Mouse (Mus musculus): Measurements from ENCODE around the gene Car14. TPM values are rescaled to one million over a fixed set of nuclear protein-coding genes. Genes with fewer than 3 reads are reported as not detected.

Car14 gene
- polyA plus RNA-seq (2012; ENCODE audit: low replicate concordance) = not detected in 2 replicates

GRCm38 (mm10) chr3:95904568-95904967 is at the start of gene Car14:
TSS of gene Car14 (minus strand) at chr3:95904691.

GRCm38 (mm10) chr3:95928658-95929503 is 24.4 kb upstream of the Car14 start, which contains the start of gene Anp32e:
TSS of gene Anp32e (plus strand) at chr3:95929246.

GRCm38 (mm10) chr3:95893606-95894316 is 10.7 kb downstream of the Car14 start, which contains the start of gene Aph1a:
TSS of gene Aph1a (plus strand) at chr3:95893969.

GRCm38 (mm10) chr3:95891211-95892065 is 13.1 kb downstream of the Car14 start, which contains the start of gene BC028528:
TSS of gene BC028528 (minus strand) at chr3:95892005.

DNA sequence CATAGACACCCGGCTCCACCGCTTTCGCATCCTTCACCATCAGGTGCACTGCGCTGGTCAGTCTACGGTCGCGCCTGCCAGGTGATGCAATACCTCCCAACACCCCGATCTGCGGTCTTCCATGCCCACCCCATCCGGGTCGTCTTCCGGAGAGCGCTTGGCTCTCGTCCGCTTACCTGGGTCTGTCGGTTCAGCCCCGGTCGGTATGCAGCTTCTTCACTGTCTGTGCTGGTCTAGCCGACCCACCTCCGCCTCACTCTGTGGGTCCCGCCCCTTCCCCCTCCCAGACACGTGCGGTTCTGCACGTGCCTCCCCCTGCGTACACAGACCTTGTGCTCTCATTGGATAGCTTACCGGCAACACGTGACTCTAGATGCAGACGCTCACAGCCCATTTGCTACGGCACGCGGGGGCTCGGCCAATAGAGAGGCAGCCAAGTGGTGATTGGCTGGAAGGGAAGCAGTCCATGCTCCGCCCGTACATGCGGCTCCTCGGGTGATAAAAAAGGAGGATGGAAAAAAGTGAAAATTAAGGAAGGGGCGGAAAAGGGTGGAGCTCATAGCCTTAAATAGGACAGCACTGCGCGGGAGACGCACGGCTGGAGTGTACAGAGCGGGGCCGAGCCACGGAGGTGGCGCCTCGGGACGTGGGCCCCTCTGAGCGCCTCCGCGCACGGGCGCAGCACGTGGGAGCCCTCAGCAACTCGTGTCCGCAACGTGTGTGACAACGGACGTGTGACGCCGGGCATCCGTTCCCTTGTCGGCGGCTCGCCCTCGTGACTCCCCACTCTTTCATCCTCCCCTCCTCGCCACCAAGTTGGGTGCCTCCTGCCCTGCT is 22.3 kb downstream of the Car14 start, which contains the start of gene Ciart:
TSS of gene Ciart (minus strand) at position 273 of the 837 bp plus-strand sequence.

GRCm38 (mm10) chr3:95871392-95871867 is 33.1 kb downstream of the Car14 start, which contains the start of gene Mrps21:
TSS of gene Mrps21 (minus strand) at chr3:95871519.

DNA sequence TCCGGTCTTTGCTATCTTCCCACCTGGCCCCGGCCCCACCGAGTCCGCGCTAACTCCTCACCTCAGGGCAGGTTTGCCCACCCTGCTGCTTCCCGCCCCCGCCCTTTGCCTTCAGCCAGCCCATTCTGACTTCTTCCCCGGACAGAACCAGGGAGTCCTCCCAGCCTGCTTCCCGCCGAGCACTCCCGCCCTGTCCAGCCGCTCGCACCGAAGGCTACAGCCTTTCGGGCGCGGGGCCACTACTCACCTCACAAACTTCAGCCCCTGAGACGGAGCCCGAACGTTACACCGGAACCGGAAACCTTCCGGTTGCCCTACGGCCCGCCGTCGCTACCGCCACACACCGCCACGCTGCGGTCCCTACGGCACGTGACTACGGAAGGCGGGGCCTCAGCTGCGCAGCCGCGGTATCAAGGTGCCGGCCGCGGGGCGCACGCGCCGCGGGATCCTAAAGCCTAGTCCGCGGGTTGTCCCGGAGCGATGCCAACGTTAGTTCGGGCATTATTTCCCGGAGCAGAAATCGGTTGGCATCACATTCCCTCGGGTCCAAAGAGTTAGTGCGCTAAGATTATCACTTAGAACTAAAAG is 48.9 kb downstream of the Car14 start, which contains the start of gene Prpf3:
TSS of gene Prpf3 (minus strand) at position 384 of the 588 bp plus-strand sequence.

Other genes starting within 250 kb of the Car14 start
- 285 and 586 TPM in 2 replicates for gene Mcl1, start 245.9 kb downstream of the Car14 start, polyA plus RNA-seq (2012; ENCODE audit: low replicate concordance)
- 1.8 and 2.4 TPM in 2 replicates for gene Adamtsl4, start 216.8 kb downstream of the Car14 start, polyA plus RNA-seq (2012; ENCODE audit: low replicate concordance)
- gene Ecm1, start 165.1 kb downstream of the Car14 start, polyA plus RNA-seq (2012; ENCODE audit: low replicate concordance) = 13.4 and 20.4 TPM in 2 replicates
- 5.1 and 23.2 TPM in 2 replicates for gene Tars2, start 144.5 kb downstream of the Car14 start, polyA plus RNA-seq (2012; ENCODE audit: low replicate concordance)
- 4.0 and 10.0 TPM in 2 replicates for gene Rprd2, start 85.8 kb downstream of the Car14 start, polyA plus RNA-seq (2012; ENCODE audit: low replicate concordance)
- 4.5 and 12.9 TPM in 2 replicates for gene Prpf3, start 48.8 kb downstream of the Car14 start, polyA plus RNA-seq (2012; ENCODE audit: low replicate concordance)
- gene Mrps21, start 33.2 kb downstream of the Car14 start, polyA plus RNA-seq (2012; ENCODE audit: low replicate concordance) = 5.5 and 129 TPM in 2 replicates
- gene Ciart, start 22.4 kb downstream of the Car14 start, polyA plus RNA-seq (2012; ENCODE audit: low replicate concordance) = 1.7 and 2.3 TPM in 2 replicates
- 0.88 TPM in 1 of 2 replicates, not detected in the other for gene BC028528, start 12.7 kb downstream of the Car14 start, polyA plus RNA-seq (2012; ENCODE audit: low replicate concordance)
- gene Aph1a, start 10.7 kb downstream of the Car14 start, polyA plus RNA-seq (2012; ENCODE audit: low replicate concordance) = 74.2 and 153 TPM in 2 replicates
- gene Anp32e, start 24.6 kb upstream of the Car14 start, polyA plus RNA-seq (2012; ENCODE audit: low replicate concordance) = 47.1 and 116 TPM in 2 replicates
- gene Plekho1, start 91.3 kb upstream of the Car14 start, polyA plus RNA-seq (2012; ENCODE audit: low replicate concordance) = 85.7 and 240 TPM in 2 replicates
- gene Vps45, start 153.8 kb upstream of the Car14 start, polyA plus RNA-seq (2012; ENCODE audit: low replicate concordance) = 4.6 and 7.9 TPM in 2 replicates
- 10.2 and 10.8 TPM in 2 replicates for gene Otud7b, start 199.8 kb upstream of the Car14 start, polyA plus RNA-seq (2012; ENCODE audit: low replicate concordance)